Mouse (Mus musculus) cerebral cortex, adult 2 months (tissue): ENCODE measurements around the gene Zfyve28.

Source experiments
- WGBS: fragments of 180-500 bp; shearing (Covaris S2); methylation state at CpG from one replicate; pipeline ENCODE4 v1.1.7; 2018; 5-methylcytosine and 5-hydroxymethylcytosine counted together

Zfyve28 gene

GRCm38 (mm10) chr5:34205788-34206187, 82.5 kb downstream of the Zfyve28 start:
- WGBS, result 53% methylated on average over 2 of the region's 2 CpGs

GRCm38 (mm10) chr5:34204911-34205310, 83.3 kb downstream of the Zfyve28 start:
- WGBS, result 83% methylated on average over 2 of the region's 2 CpGs

- 70% methylated on average over 4 of the region's 4 CpGs for WGBS
Measured at GRCm38 (mm10) chr5:34202006-34202405, 86.2 kb downstream of the Zfyve28 start.

GRCm38 (mm10) chr5:34201396-34201795, 86.9 kb downstream of the Zfyve28 start:
- WGBS, result 42% methylated on average over 2 of the region's 2 CpGs

- WGBS, result 82% methylated on average over 6 of the region's 6 CpGs
Measured at GRCm38 (mm10) chr5:34198615-34199014, 89.6 kb downstream of the Zfyve28 start.

GRCm38 (mm10) chr5:34197243-34197642, 91.0 kb downstream of the Zfyve28 start:
- 46% methylated on average over 4 of the region's 4 CpGs for WGBS

- WGBS, result 80% methylated on average over 7 of the region's 7 CpGs
Measured at GRCm38 (mm10) chr5:34196423-34196822, 91.8 kb downstream of the Zfyve28 start.

- 91% methylated on average over 12 of the region's 12 CpGs for WGBS
Measured at GRCm38 (mm10) chr5:34195786-34196185, 92.5 kb downstream of the Zfyve28 start.

GRCm38 (mm10) chr5:34194975-34195662, 93.1 kb downstream of the Zfyve28 start:
- 50% methylated on average over 6 of the region's 6 CpGs for WGBS

GRCm38 (mm10) chr5:34194426-34194825, 93.8 kb downstream of the Zfyve28 start:
- WGBS, result 22% methylated on average over 1 of the region's 1 CpGs

- WGBS, result 69% methylated on average over 4 of the region's 4 CpGs
Measured at GRCm38 (mm10) chr5:34191843-34192242, 96.4 kb downstream of the Zfyve28 start.

GRCm38 (mm10) chr5:34191021-34191420, 97.2 kb downstream of the Zfyve28 start:
- WGBS, result 61% methylated on average over 4 of the region's 4 CpGs

- 44% methylated on average over 1 of the region's 1 CpGs for WGBS
Measured at GRCm38 (mm10) chr5:34189521-34189920, 98.7 kb downstream of the Zfyve28 start.

GRCm38 (mm10) chr5:34188856-34189255, 99.4 kb downstream of the Zfyve28 start:
- WGBS, result 60% methylated on average over 2 of the region's 2 CpGs

GRCm38 (mm10) chr5:34187601-34188316, 100.5 kb downstream of the Zfyve28 start, which contains the start of gene Mxd4:
TSS of gene Mxd4 (minus strand) at chr5:34187720.
- under 1% methylated on average over 60 of the region's 60 CpGs for WGBS

GRCm38 (mm10) chr5:34186961-34187391, 101.3 kb downstream of the Zfyve28 start:
- WGBS, result under 1% methylated on average over 46 of the region's 46 CpGs

GRCm38 (mm10) chr5:34186391-34186790, 101.9 kb downstream of the Zfyve28 start:
- WGBS, result 43% methylated on average over 2 of the region's 2 CpGs

GRCm38 (mm10) chr5:34185051-34185580, 103.1 kb downstream of the Zfyve28 start:
- 84% methylated on average over 1 of the region's 1 CpGs for WGBS

- 83% methylated on average over 3 of the region's 3 CpGs for WGBS
Measured at GRCm38 (mm10) chr5:34183976-34184375, 104.3 kb downstream of the Zfyve28 start.

GRCm38 (mm10) chr5:34183156-34183880, 104.9 kb downstream of the Zfyve28 start:
- 51% methylated on average over 5 of the region's 5 CpGs for WGBS

- 53% methylated on average over 3 of the region's 3 CpGs for WGBS
Measured at GRCm38 (mm10) chr5:34182486-34182885, 105.8 kb downstream of the Zfyve28 start.

GRCm38 (mm10) chr5:34177821-34178220, 110.4 kb downstream of the Zfyve28 start:
- WGBS, result 95% methylated on average over 4 of the region's 4 CpGs
